Mouse (Mus musculus) E14TG2a.4 (cell line): ENCODE results near the gene Jhy.

Experiments used
- CTCF ChIP-seq: conservative IDR thresholded peaks from 2 replicates; pipeline ENCODE4 v1.5.1; 2014; ENCODE audit warnings: low read length
- NANOG ChIP-seq: IDR thresholded peaks from 2 replicates; pipeline ENCODE4 v1.6.1; 2014; ENCODE audit warnings: borderline replicate concordance, low read length, mixed read lengths
- POU5F1 ChIP-seq: IDR thresholded peaks from 2 replicates; pipeline ENCODE4 v1.6.1; 2014; ENCODE audit warnings: low read length, borderline replicate concordance

DNA sequence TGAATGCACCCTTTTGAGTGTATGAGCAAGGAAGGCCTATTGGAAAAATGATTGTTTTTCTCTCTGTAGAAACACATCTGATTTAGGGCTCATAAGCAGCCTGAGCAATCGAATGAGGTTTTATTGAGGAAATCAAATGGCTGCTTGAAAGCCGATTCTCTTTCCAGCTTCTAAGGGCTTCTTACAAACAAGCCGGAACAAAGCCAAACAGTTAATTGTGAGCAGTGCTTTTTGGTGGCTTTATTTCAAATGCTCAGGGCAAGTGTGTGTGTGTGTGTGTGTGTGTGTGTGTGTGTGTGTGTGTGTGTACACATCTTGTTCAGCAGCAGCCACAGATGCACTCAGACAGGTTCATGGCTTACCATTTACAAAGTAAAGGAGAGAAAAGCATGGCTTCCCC is 2.5 kb downstream of the Jhy start:
- no peak for TF ChIP-seq CTCF
- TF ChIP-seq NANOG: no peak
- TF ChIP-seq POU5F1: no peak
